Mouse (Mus musculus): Measurements from ENCODE around the gene Poglut1. TPM values are rescaled to one million over a fixed set of nuclear protein-coding genes. Genes with fewer than 3 reads are reported as not detected.

Gene Poglut1
- total and polyA plus RNA-seq, 2 experiments from 2014 or later = 13.3 to 17.6 TPM

GRCm38 (mm10) chr16:38476312-38477240, 73.5 kb downstream of the Poglut1 start:
- H3K27ac ChIP-seq (ENCODE audit: low read depth) = peak overlapping the region; percentile 89
- no peaks in the 10 kb centered on the region for H3K27me3 ChIP-seq (ENCODE audit: control insufficient read depth, insufficient read depth, low read length)
- WGBS = 4% methylated on average over 34 of the region's 34 CpGs
- H3K9me3 ChIP-seq (replicated peaks; ENCODE audit: control insufficient read depth, low read length) = no peaks in the 10 kb centered on the region
- H3K4me3 ChIP-seq (ENCODE audit: low read depth, low read length) = peak overlapping the region; percentile 46
- H3K4me1 ChIP-seq (ENCODE audit: control insufficient read depth, insufficient read depth) = peaks cover 12% of the 10 kb centered on the region
- ATAC-seq (ENCODE audit: insufficient read depth, low read depth) (peak; percentile 70), DNase-seq (ENCODE audit: low spot score) (peak; percentile 39)
- no peak for TF ChIP-seq EP300 (IDR thresholded peaks at IDR 0.05; ENCODE audit: low read depth)
- TF ChIP-seq CTCF (IDR thresholded peaks at IDR 0.05; ENCODE audit: low read depth) = no peak
- H3K9ac ChIP-seq (replicated peaks; ENCODE audit: low read depth, low read length) = peak overlapping the region; percentile 50; the same call in 1 of the 2 replicates
- no peaks in the 10 kb centered on the region for H3K36me3 ChIP-seq (replicated peaks; ENCODE audit: control insufficient read depth, insufficient read depth, low read length)
- H3K4me2 ChIP-seq (ENCODE audit: low read depth, low read length) = peak overlapping the region; percentile 77

- DNase-seq (ENCODE audit: low spot score) (peak; percentile 13), ATAC-seq (ENCODE audit: insufficient read depth, low read depth) (peak; percentile 57)
- 19% methylated on average over 4 of the region's 4 CpGs for WGBS
- Histone ChIP-seq H3K4me1 (ENCODE audit: control insufficient read depth, insufficient read depth) (peaks cover 12% of the 10 kb centered on the region), H3K4me3 (ENCODE audit: low read depth, low read length) (peak overlapping the region; percentile 46), H3K27ac (ENCODE audit: low read depth) (peak overlapping the region; percentile 89), H3K36me3 (replicated peaks; ENCODE audit: control insufficient read depth, insufficient read depth, low read length) (no peaks in the 10 kb centered on the region), H3K27me3 (ENCODE audit: control insufficient read depth, insufficient read depth, low read length) (no peaks in the 10 kb centered on the region), H3K4me2 (ENCODE audit: low read depth, low read length) (peak overlapping the region; percentile 77), H3K9ac (replicated peaks; ENCODE audit: low read depth, low read length) (peak overlapping the region; percentile 50; the same call in 1 of the 2 replicates), H3K9me3 (replicated peaks; ENCODE audit: control insufficient read depth, low read length) (no peaks in the 10 kb centered on the region)
- no peak for TF ChIP-seq CTCF (IDR thresholded peaks at IDR 0.05; ENCODE audit: low read depth)
- TF ChIP-seq EP300 (IDR thresholded peaks at IDR 0.05; ENCODE audit: low read depth) = no peak
These were observed 74.3 kb downstream of the Poglut1 start for GRCm38 (mm10) chr16:38475681-38476311.

Other genes with a start within 250 kb of the Poglut1 start
- gene Maats1, start 208.1 kb downstream of the Poglut1 start, total RNA-seq (2014; rRNA removed; ENCODE audit: low replicate concordance) = not detected in 2 replicates
- 0.10 and 0.15 TPM in 2 replicates for gene Maats1, start 208.1 kb downstream of the Poglut1 start, polyA plus RNA-seq (2015; fragmentation: Nextera tagmentation; extraction: Ambion mirVana)
- gene Cox17, start 203.3 kb downstream of the Poglut1 start, total RNA-seq (2014; rRNA removed; ENCODE audit: low replicate concordance) = 84.7 and 177 TPM in 2 replicates
- gene Cox17, start 203.3 kb downstream of the Poglut1 start, polyA plus RNA-seq (2015; fragmentation: Nextera tagmentation; extraction: Ambion mirVana) = 579 and 627 TPM in 2 replicates
- gene Gm21987, start 203.2 kb downstream of the Poglut1 start, total RNA-seq (2014; rRNA removed; ENCODE audit: low replicate concordance) = not detected in 2 replicates
- 5.1 and 6.2 TPM in 2 replicates for gene Gm21987, start 203.2 kb downstream of the Poglut1 start, polyA plus RNA-seq (2015; fragmentation: Nextera tagmentation; extraction: Ambion mirVana)
- gene Popdc2, start 188.0 kb downstream of the Poglut1 start, total RNA-seq (2014; rRNA removed; ENCODE audit: low replicate concordance) = 982 and 1,104 TPM in 2 replicates
- 564 and 675 TPM in 2 replicates for gene Popdc2, start 188.0 kb downstream of the Poglut1 start, polyA plus RNA-seq (2015; fragmentation: Nextera tagmentation; extraction: Ambion mirVana)
- 13.4 and 14.5 TPM in 2 replicates for gene Pla1a, start 117.1 kb downstream of the Poglut1 start, total RNA-seq (2014; rRNA removed; ENCODE audit: low replicate concordance)
- 4.6 and 4.9 TPM in 2 replicates for gene Pla1a, start 117.1 kb downstream of the Poglut1 start, polyA plus RNA-seq (2015; fragmentation: Nextera tagmentation; extraction: Ambion mirVana)
- gene Adprh, start 97.6 kb downstream of the Poglut1 start, total RNA-seq (2014; rRNA removed; ENCODE audit: low replicate concordance) = 30.9 and 42.6 TPM in 2 replicates
- 69.5 and 72.1 TPM in 2 replicates for gene Adprh, start 97.6 kb downstream of the Poglut1 start, polyA plus RNA-seq (2015; fragmentation: Nextera tagmentation; extraction: Ambion mirVana)
- 0.15 TPM in 1 of 2 replicates, not detected in the other for gene Cd80, start 94.7 kb downstream of the Poglut1 start, total RNA-seq (2014; rRNA removed; ENCODE audit: low replicate concordance)
- 0.22 and 0.34 TPM in 2 replicates for gene Cd80, start 94.7 kb downstream of the Poglut1 start, polyA plus RNA-seq (2015; fragmentation: Nextera tagmentation; extraction: Ambion mirVana)
- gene Timmdc1, start 27.6 kb downstream of the Poglut1 start, total RNA-seq (2014; rRNA removed; ENCODE audit: low replicate concordance) = 46.2 and 90.1 TPM in 2 replicates
- 47.4 and 51.0 TPM in 2 replicates for gene Timmdc1, start 27.6 kb downstream of the Poglut1 start, polyA plus RNA-seq (2015; fragmentation: Nextera tagmentation; extraction: Ambion mirVana)
- 11.7 and 28.7 TPM in 2 replicates for gene Tmem39a, start 8.4 kb upstream of the Poglut1 start, total RNA-seq (2014; rRNA removed; ENCODE audit: low replicate concordance)
- gene Tmem39a, start 8.4 kb upstream of the Poglut1 start, polyA plus RNA-seq (2015; fragmentation: Nextera tagmentation; extraction: Ambion mirVana) = 23.3 and 23.8 TPM in 2 replicates
- gene Arhgap31, start 163.0 kb upstream of the Poglut1 start, total RNA-seq (2014; rRNA removed; ENCODE audit: low replicate concordance) = 60.6 and 63.5 TPM in 2 replicates
- 15.0 and 15.7 TPM in 2 replicates for gene Arhgap31, start 163.0 kb upstream of the Poglut1 start, polyA plus RNA-seq (2015; fragmentation: Nextera tagmentation; extraction: Ambion mirVana)
- gene B4galt4, start 192.0 kb upstream of the Poglut1 start, total RNA-seq (2014; rRNA removed; ENCODE audit: low replicate concordance) = 12.4 and 26.6 TPM in 2 replicates
- 12.6 and 14.5 TPM in 2 replicates for gene B4galt4, start 192.0 kb upstream of the Poglut1 start, polyA plus RNA-seq (2015; fragmentation: Nextera tagmentation; extraction: Ambion mirVana)